Mouse (Mus musculus) embryonic stem cell, embryonic (primary cell): ENCODE measurements around the gene Gm20388.

Experiments
- CTCF ChIA-PET, 4 experiments: fragments of 300-600 bp in 2 of 4; fragments of 350-600 bp in 2 of 4; sonication (Branson Sonifier 250); formaldehyde crosslinking; loops; one replicate each; lab custom pipeline; 2022; ENCODE audit warnings: inconsistent platforms in 2 of 4; lab: Charles Lee
- POLR2A ChIA-PET, 4 experiments: fragments of 300-600 bp in 2 of 4; fragments of 350-600 bp in 2 of 4; sonication (Branson Sonifier 250); formaldehyde crosslinking; loops; one replicate each; lab custom pipeline; 2022; ENCODE audit warnings: antibody characterized with exemption in 4 of 4, inconsistent platforms in 1 of 4; lab: Charles Lee

Gene Gm20388

GRCm38 (mm10) chr8:121542901-121543300 is 1632.3 kb downstream of the Gm20388 start:
- ChIA-PET POLR2A (interaction anchor here in 1 of 4 experiments (1.6 to 2.0 kb wide), 3 partner anchors 8 to 166 kb away, joined by 3 to 5 read pairs (median 5); partner anchors contain the start of gene Fbxo31), CTCF (interaction anchor here in 1 of 4 experiments (1.1 to 1.6 kb wide), 3 partner anchors 11 to 65 kb away, joined by 3 to 13 read pairs (median 3); no protein-coding TSS in a partner anchor)

GRCm38 (mm10) chr8:121544276-121544785 is 1633.7 kb downstream of the Gm20388 start, which contains the start of gene 1700018B08Rik:
Gene 1700018B08Rik, minus strand, starts transcription at chr8:121544320.
- ChIA-PET POLR2A (interaction anchor here in 2 of 4 experiments (0.6 to 1.1 kb wide), 3 partner anchors 34 to 110 kb away, joined by 3 to 4 read pairs (median 3); partner anchors contain the start of gene Fbxo31 (in 1 of the 2)), CTCF (interaction anchor here in 3 of 4 experiments (0.6 to 1.4 kb wide), 4 partner anchors 12 to 1334 kb away, joined by 3 to 6 read pairs (median 4); no protein-coding TSS in a partner anchor)

GRCm38 (mm10) chr8:121544936-121545335 is 1634.3 kb downstream of the Gm20388 start:
- POLR2A ChIA-PET: interaction anchor here in 1 of 4 experiments (0.6 to 1.1 kb wide), 2 partner anchors 46 to 110 kb away, joined by 3 read pairs; no protein-coding TSS in a partner anchor
- CTCF ChIA-PET: interaction anchor here in 3 of 4 experiments (0.6 to 1.4 kb wide), 9 partner anchors 13 to 1334 kb away, joined by 3 to 7 read pairs (median 4); no protein-coding TSS in a partner anchor

- ChIA-PET POLR2A (interaction anchor here in 2 of 4 experiments (0.6 to 1.6 kb wide), 8 partner anchors 24 to 61 kb away, joined by 3 to 6 read pairs (median 4); partner anchors contain the start of genes Fbxo31 (in 1 of the 2) and Map1lc3b (in 1 of the 2)), CTCF (interaction anchor here (0.6 to 2.0 kb wide), 38 partner anchors 9 to 443 kb away, joined by 3 to 13 read pairs (median 4); partner anchors contain the start of gene Fbxo31 (in 1 of the 4))
These were observed 1636.5 kb downstream of the Gm20388 start for GRCm38 (mm10) chr8:121547132-121547531.

GRCm38 (mm10) chr8:121550056-121550455 is 1639.4 kb downstream of the Gm20388 start:
- ChIA-PET POLR2A (interaction anchor here in 2 of 4 experiments (1.2 to 1.7 kb wide), 5 partner anchors 10 to 46 kb away, joined by 3 to 5 read pairs (median 4); no protein-coding TSS in a partner anchor), CTCF (interaction anchor here in 2 of 4 experiments (0.6 to 1.6 kb wide), 4 partner anchors 10 to 317 kb away, joined by 4 to 7 read pairs (median 4); partner anchors contain the start of gene Fbxo31 (in 1 of the 2))

GRCm38 (mm10) chr8:121551065-121551985 is 1640.7 kb downstream of the Gm20388 start:
- ChIA-PET CTCF (interaction anchor here (0.5 to 1.2 kb wide), 5 partner anchors 19 to 267 kb away, joined by 3 to 4 read pairs (median 3); no protein-coding TSS in a partner anchor), POLR2A (interaction anchor here in 3 of 4 experiments (0.5 to 1.7 kb wide), 12 partner anchors 9 to 278 kb away, joined by 3 to 8 read pairs (median 4); partner anchors contain the start of gene Klhdc4 (in 1 of the 3))

- CTCF ChIA-PET: interaction anchor here in 1 of 4 experiments (1.3 kb wide), 1 partner anchor 50 kb away, joined by 4 read pairs; no protein-coding TSS in a partner anchor
These were observed 1641.9 kb downstream of the Gm20388 start for GRCm38 (mm10) chr8:121552506-121552905.

GRCm38 (mm10) chr8:121553831-121554475 is 1643.3 kb downstream of the Gm20388 start:
- POLR2A ChIA-PET: interaction anchor here in 2 of 4 experiments (0.5 to 1.5 kb wide), 10 partner anchors 16 to 429 kb away, joined by 3 to 7 read pairs (median 4); partner anchors contain the start of genes Fbxo31 (in 1 of the 2) and Map1lc3b (in 1 of the 2)
- CTCF ChIA-PET: interaction anchor here in 3 of 4 experiments (0.6 to 1.3 kb wide), 4 partner anchors 21 to 141 kb away, joined by 3 to 4 read pairs (median 4); no protein-coding TSS in a partner anchor

More at GRCm38 (mm10) chr8:121552506-121552905, 1641.9 kb downstream of the Gm20388 start:
- POLR2A ChIA-PET: interaction anchor here in 2 of 4 experiments (0.5 to 1.6 kb wide), 7 partner anchors 11 to 1377 kb away, joined by 3 to 5 read pairs (median 3); partner anchors contain the start of genes Fbxo31 (in 1 of the 2) and Klhdc4 (in 1 of the 2)

- POLR2A ChIA-PET: interaction anchor here in 3 of 4 experiments (0.7 to 1.1 kb wide), 4 partner anchors 21 to 292 kb away, joined by 3 to 5 read pairs (median 4); partner anchors contain the start of gene Fbxo31 (in 1 of the 3)
- CTCF ChIA-PET: interaction anchor here (0.6 to 1.6 kb wide), 6 partner anchors 9 to 192 kb away, joined by 3 to 5 read pairs (median 4); partner anchors contain the start of gene Map1lc3b (in 1 of the 4)
These were observed 1647.1 kb downstream of the Gm20388 start for GRCm38 (mm10) chr8:121557746-121558145.

- POLR2A ChIA-PET: no interaction called here
- CTCF ChIA-PET: interaction anchor here in 2 of 4 experiments (1.2 to 1.6 kb wide), 3 partner anchors 10 to 39 kb away, joined by 3 to 5 read pairs (median 4); no protein-coding TSS in a partner anchor
These were observed 1647.9 kb downstream of the Gm20388 start for GRCm38 (mm10) chr8:121558538-121558937.

GRCm38 (mm10) chr8:121559801-121560200 is 1649.2 kb downstream of the Gm20388 start:
- ChIA-PET CTCF (interaction anchor here in 1 of 4 experiments (1.0 kb wide), 1 partner anchor 10 kb away, joined by 4 read pairs; no protein-coding TSS in a partner anchor), POLR2A (interaction anchor here in 2 of 4 experiments (1.2 to 2.1 kb wide), 4 partner anchors 9 to 32 kb away, joined by 3 to 7 read pairs (median 4); partner anchors contain the start of gene Map1lc3b (in 1 of the 2))

GRCm38 (mm10) chr8:121560432-121561100 is 1649.9 kb downstream of the Gm20388 start:
- ChIA-PET CTCF (interaction anchor here in 1 of 4 experiments (0.6 kb wide), 1 partner anchor 84 kb away, joined by 5 read pairs; no protein-coding TSS in a partner anchor), POLR2A (interaction anchor here in 2 of 4 experiments (0.9 to 2.1 kb wide), 5 partner anchors 10 to 31 kb away, joined by 3 to 7 read pairs (median 3); partner anchors contain the start of gene Map1lc3b (in 1 of the 2))

GRCm38 (mm10) chr8:121561636-121562345 is 1651.2 kb downstream of the Gm20388 start:
- POLR2A ChIA-PET: interaction anchor here in 1 of 4 experiments (0.7 to 6.7 kb wide), 2 partner anchors 28 to 29 kb away, joined by 3 to 36 read pairs; partner anchors contain the start of gene Map1lc3b
- CTCF ChIA-PET: no interaction called here

GRCm38 (mm10) chr8:121562941-121563351 is 1652.3 kb downstream of the Gm20388 start:
- ChIA-PET POLR2A (interaction anchor here in 2 of 4 experiments (0.8 to 6.7 kb wide), 2 partner anchors 15 to 27 kb away, joined by 3 to 36 read pairs; partner anchors contain the start of genes Fbxo31 (in 1 of the 2) and Map1lc3b (in 1 of the 2)), CTCF (interaction anchor here in 1 of 4 experiments (0.6 to 0.7 kb wide), 2 partner anchors 216 to 360 kb away, joined by 3 to 5 read pairs; no protein-coding TSS in a partner anchor)
